Mouse (Mus musculus) E14TG2a.4 (cell line): ENCODE results near the gene Usp10.

Source experiments
- CTCF ChIP-seq: conservative IDR thresholded peaks from 2 replicates; pipeline ENCODE4 v1.5.1; 2014; ENCODE audit warnings: low read length
- NANOG ChIP-seq: IDR thresholded peaks from 2 replicates; pipeline ENCODE4 v1.6.1; 2014; ENCODE audit warnings: borderline replicate concordance, low read length, mixed read lengths
- POU5F1 ChIP-seq: IDR thresholded peaks from 2 replicates; pipeline ENCODE4 v1.6.1; 2014; ENCODE audit warnings: low read length, borderline replicate concordance

DNA sequence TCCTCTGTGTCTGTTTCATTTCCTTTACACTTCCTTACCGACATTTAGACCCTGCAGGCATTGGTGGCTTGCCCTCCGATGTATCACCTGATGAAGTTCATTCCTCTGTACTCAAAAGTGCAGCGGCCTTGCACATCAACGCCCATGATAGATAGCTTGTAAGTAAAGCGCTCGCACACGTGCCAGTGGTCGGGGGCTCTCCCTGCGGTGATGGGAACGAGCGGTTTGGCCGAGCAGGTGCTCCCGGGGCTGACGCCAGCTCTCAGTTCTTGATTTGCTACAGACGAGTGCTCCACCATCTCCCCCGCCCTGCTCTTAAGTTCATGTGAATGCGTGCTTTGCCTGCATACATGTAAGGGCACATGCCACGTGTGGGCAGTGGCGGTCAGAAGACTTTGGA is 37.5 kb downstream of the Usp10 start:
- no peak for TF ChIP-seq CTCF
- no peak for TF ChIP-seq POU5F1
- no peak for TF ChIP-seq NANOG
